Mouse (Mus musculus): ENCODE results near the gene Man1a.

Gene Man1a

GRCm38 (mm10) chr10:54076420-54076819 lies at the start of gene Man1a:
Gene Man1a (minus strand): TSS chr10:54076609.
- DNase-seq = no peak

GRCm38 (mm10) chr10:54121816-54122215 lies 45.4 kb upstream of the Man1a start:
- no peak for DNase-seq

GRCm38 (mm10) chr10:54120375-54120774 lies 44.0 kb upstream of the Man1a start:
- no peak for DNase-seq

GRCm38 (mm10) chr10:54119303-54119702 lies 42.9 kb upstream of the Man1a start:
- DNase-seq = no peak

GRCm38 (mm10) chr10:54118223-54118912 lies 42.0 kb upstream of the Man1a start:
- DNase-seq = no peak

GRCm38 (mm10) chr10:54117763-54118162 lies 41.4 kb upstream of the Man1a start:
- DNase-seq = peak; percentile 43

- no peak for DNase-seq
Observed at GRCm38 (mm10) chr10:54103671-54104070, 27.3 kb upstream of the Man1a start.

GRCm38 (mm10) chr10:54092081-54092480 lies 15.7 kb upstream of the Man1a start:
- no peak for DNase-seq

GRCm38 (mm10) chr10:54089923-54090322 lies 13.5 kb upstream of the Man1a start:
- DNase-seq = no peak

- DNase-seq = no peak
Observed at GRCm38 (mm10) chr10:54087346-54087745, 10.9 kb upstream of the Man1a start.

- DNase-seq = no peak
Observed at GRCm38 (mm10) chr10:54085073-54085472, 8.7 kb upstream of the Man1a start.

- DNase-seq = no peak
Observed at GRCm38 (mm10) chr10:54077005-54077404, 596 bp upstream of the Man1a start.

- DNase-seq = peak; percentile 98
Observed at GRCm38 (mm10) chr10:54075441-54076010, 883 bp downstream of the Man1a start.

GRCm38 (mm10) chr10:54074609-54075421 lies 1.6 kb downstream of the Man1a start:
- DNase-seq = peak; percentile 76

- peak; percentile 70 for DNase-seq
Observed at GRCm38 (mm10) chr10:54074247-54074608, 2.2 kb downstream of the Man1a start.

GRCm38 (mm10) chr10:54073641-54074203 lies 2.7 kb downstream of the Man1a start:
- DNase-seq = peak; percentile 66

GRCm38 (mm10) chr10:54072336-54072735 lies 4.1 kb downstream of the Man1a start:
- no peak for DNase-seq

GRCm38 (mm10) chr10:54070496-54070895 lies 5.9 kb downstream of the Man1a start:
- no peak for DNase-seq

GRCm38 (mm10) chr10:54069412-54069811 lies 7.0 kb downstream of the Man1a start:
- DNase-seq = no peak

GRCm38 (mm10) chr10:54066683-54067082 lies 9.7 kb downstream of the Man1a start:
- DNase-seq = no peak

- DNase-seq = no peak
Observed at GRCm38 (mm10) chr10:54063551-54064260, 12.7 kb downstream of the Man1a start.

GRCm38 (mm10) chr10:54062835-54063234 lies 13.6 kb downstream of the Man1a start:
- no peak for DNase-seq

GRCm38 (mm10) chr10:54061159-54061558 lies 15.2 kb downstream of the Man1a start:
- DNase-seq = no peak
